8 mouse cellular contexts compared by ENCODE assay signal in genomic region chr9:109098969-109099368, GRCm38 (mm10). TPM values are rescaled to one million over a fixed set of nuclear protein-coding genes. Genes with fewer than 3 reads are reported as not detected.
DNase-seq lines count a peak whose midpoint lies in the region; ATAC-seq and TF ChIP-seq lines count a peak whose summit lies in the region.

No protein-coding gene starts in this region.

- DNase-seq in forebrain, embryonic 10.5 days (ENCODE audit: extremely low spot score, low spot score): no peak
- no peak for DNase-seq in forebrain, embryonic 11.5 days (ENCODE audit: low spot score)
- peak; percentile 65 for DNase-seq in forebrain, embryonic 14.5 days (ENCODE audit: low spot score)
- DNase-seq in hindbrain, postnatal 0 days (ENCODE audit: low spot score): peak; percentile 73
- DNase-seq in spleen, adult 18-20 months: no peak

- 75% methylated on average over 6 of the region's 6 CpGs for WGBS in forebrain, embryonic 10.5 days
- WGBS in forebrain, embryonic 11.5 days: 73% methylated on average over 6 of the region's 6 CpGs
- 55% methylated on average over 6 of the region's 6 CpGs for WGBS in forebrain, embryonic 14.5 days
- WGBS in hindbrain, postnatal 0 days: 23% methylated on average over 6 of the region's 6 CpGs
- 57% methylated on average over 5 of the region's 6 CpGs for WGBS in limb, embryonic 12.5 days
- WGBS in midbrain, embryonic 15.5 days: 51% methylated on average over 6 of the region's 6 CpGs

- no peak overlapping the region for H3K4me2 ChIP-seq in forebrain, embryonic 11.5 days (ENCODE audit: low read depth, low read length, severe bottlenecking)
- peak overlapping the region; percentile 74 for H3K4me2 ChIP-seq in forebrain, embryonic 14.5 days (ENCODE audit: low read length)
- peak overlapping the region; percentile 70 for H3K4me2 ChIP-seq in hindbrain, postnatal 0 days (ENCODE audit: low read depth, low read length)
- peak overlapping the region; percentile 93 for H3K4me2 ChIP-seq in limb, embryonic 12.5 days
- H3K4me2 ChIP-seq in midbrain, embryonic 15.5 days: peak overlapping the region; percentile 85

- H3K9me3 ChIP-seq in forebrain, embryonic 10.5 days: no peaks in the 10 kb centered on the region
- no peaks in the 10 kb centered on the region for H3K9me3 ChIP-seq in forebrain, embryonic 11.5 days (ENCODE audit: control insufficient read depth, low read length)
- no peaks in the 10 kb centered on the region for H3K9me3 ChIP-seq in forebrain, embryonic 14.5 days (replicated peaks; ENCODE audit: control insufficient read depth, low read length)
- H3K9me3 ChIP-seq in hindbrain, postnatal 0 days (ENCODE audit: low read length): no peaks in the 10 kb centered on the region
- no peaks in the 10 kb centered on the region for H3K9me3 ChIP-seq in limb, embryonic 12.5 days
- no peaks in the 10 kb centered on the region for H3K9me3 ChIP-seq in midbrain, embryonic 15.5 days

- H3K27ac ChIP-seq in forebrain, embryonic 10.5 days: peak overlapping the region; percentile 60; the same call in 1 of the 2 replicates
- no peak overlapping the region for H3K27ac ChIP-seq in forebrain, embryonic 11.5 days (ENCODE audit: low read depth, low read length)
- H3K27ac ChIP-seq in forebrain, embryonic 14.5 days (ENCODE audit: low read depth, low read length): peak overlapping the region; percentile 100; the same call in 1 of the 2 replicates
- H3K27ac ChIP-seq in hindbrain, postnatal 0 days: peak overlapping the region; percentile 99
- H3K27ac ChIP-seq in limb, embryonic 12.5 days: peak overlapping the region; percentile 100
- peak overlapping the region; percentile 99 for H3K27ac ChIP-seq in midbrain, embryonic 15.5 days

- peaks cover 59% of the 10 kb centered on the region for H3K36me3 ChIP-seq in forebrain, embryonic 10.5 days (replicated peaks)
- peaks cover 8% of the 10 kb centered on the region for H3K36me3 ChIP-seq in forebrain, embryonic 11.5 days (ENCODE audit: control insufficient read depth, insufficient read depth, low read length)
- H3K36me3 ChIP-seq in forebrain, embryonic 14.5 days (ENCODE audit: control insufficient read depth, insufficient read depth, low read length): peaks cover 48% of the 10 kb centered on the region
- peaks cover 9% of the 10 kb centered on the region; the same call in 1 of the 2 replicates for H3K36me3 ChIP-seq in hindbrain, postnatal 0 days (ENCODE audit: insufficient read depth, low read length)
- H3K36me3 ChIP-seq in limb, embryonic 12.5 days: peaks cover 51% of the 10 kb centered on the region
- peaks cover 11% of the 10 kb centered on the region; the same call in 1 of the 2 replicates for H3K36me3 ChIP-seq in midbrain, embryonic 15.5 days (replicated peaks)

- peak overlapping the region; percentile 83; the same call in 1 of the 2 replicates for H3K4me3 ChIP-seq in forebrain, embryonic 10.5 days
- H3K4me3 ChIP-seq in forebrain, embryonic 11.5 days (ENCODE audit: low read depth, low read length): no peak overlapping the region
- peak overlapping the region; percentile 75; the same call in 1 of the 2 replicates for H3K4me3 ChIP-seq in forebrain, embryonic 14.5 days (ENCODE audit: low read depth, low read length)
- no peak overlapping the region for H3K4me3 ChIP-seq in hindbrain, postnatal 0 days (ENCODE audit: low read length)
- peak overlapping the region; percentile 11; the same call in 1 of the 2 replicates for H3K4me3 ChIP-seq in limb, embryonic 12.5 days (replicated peaks)
- H3K4me3 ChIP-seq in midbrain, embryonic 15.5 days: no peak overlapping the region; the same call in 1 of the 2 replicates

- peaks cover 46% of the 10 kb centered on the region for H3K4me1 ChIP-seq in forebrain, embryonic 10.5 days
- peaks cover 27% of the 10 kb centered on the region for H3K4me1 ChIP-seq in forebrain, embryonic 11.5 days (replicated peaks; ENCODE audit: control insufficient read depth, insufficient read depth, low read length)
- H3K4me1 ChIP-seq in forebrain, embryonic 14.5 days (ENCODE audit: control insufficient read depth, insufficient read depth, low read length): peaks cover 31% of the 10 kb centered on the region
- peaks cover 18% of the 10 kb centered on the region; the same call in 1 of the 2 replicates for H3K4me1 ChIP-seq in hindbrain, postnatal 0 days (ENCODE audit: insufficient read depth, low read length)
- peaks cover 45% of the 10 kb centered on the region for H3K4me1 ChIP-seq in limb, embryonic 12.5 days (replicated peaks)
- H3K4me1 ChIP-seq in midbrain, embryonic 15.5 days: peaks cover 45% of the 10 kb centered on the region

- TF ChIP-seq CTCF in hindbrain, postnatal 0 days (IDR thresholded peaks at IDR 0.05; ENCODE audit: low read depth): no peak

- H3K27me3 ChIP-seq in forebrain, embryonic 10.5 days (ENCODE audit: poor library complexity, severe bottlenecking): no peaks in the 10 kb centered on the region
- H3K27me3 ChIP-seq in forebrain, embryonic 11.5 days (ENCODE audit: control insufficient read depth, insufficient read depth, low read length): no peaks in the 10 kb centered on the region
- H3K27me3 ChIP-seq in forebrain, embryonic 14.5 days (replicated peaks; ENCODE audit: control insufficient read depth, insufficient read depth, low read length): no peaks in the 10 kb centered on the region
- H3K27me3 ChIP-seq in hindbrain, postnatal 0 days (ENCODE audit: insufficient read depth, low read length): no peaks in the 10 kb centered on the region
- no peaks in the 10 kb centered on the region for H3K27me3 ChIP-seq in limb, embryonic 12.5 days
- no peaks in the 10 kb centered on the region for H3K27me3 ChIP-seq in midbrain, embryonic 15.5 days (replicated peaks)

- ATAC-seq in forebrain, embryonic 11.5 days (replicated peaks; ENCODE audit: low FRiP score): no peak
- ATAC-seq in forebrain, embryonic 14.5 days: no peak
- no peak for ATAC-seq in hindbrain, postnatal 0 days
- no peak for ATAC-seq in limb, embryonic 12.5 days (ENCODE audit: insufficient number of reproducible peaks, insufficient read depth, low FRiP score, low TSS enrichment, low read depth)
- ATAC-seq in midbrain, embryonic 15.5 days (replicated peaks): no peak
- no peak for ATAC-seq in megakaryocyte, adult 5-6 weeks (ENCODE audit: poor library complexity, severe bottlenecking)

- H3K9ac ChIP-seq in forebrain, embryonic 11.5 days (ENCODE audit: low read length): no peak overlapping the region; the same call in 1 of the 2 replicates
- peak overlapping the region; percentile 99; the same call in 1 of the 2 replicates for H3K9ac ChIP-seq in forebrain, embryonic 14.5 days (ENCODE audit: low read length)
- H3K9ac ChIP-seq in hindbrain, postnatal 0 days (replicated peaks; ENCODE audit: low read length): no peak overlapping the region
- peak overlapping the region; percentile 42 for H3K9ac ChIP-seq in limb, embryonic 12.5 days (replicated peaks)
- H3K9ac ChIP-seq in midbrain, embryonic 15.5 days: peak overlapping the region; percentile 2; the same call in 1 of the 2 replicates

RNA-seq across cellular contexts. Expression of gene Plxnb1, which starts 3.8 kb away (rescaled TPM):
- 27.0 and 28.9 TPM in 2 replicates for polyA plus RNA-seq in forebrain, embryonic 10.5 days (2016; fragmentation: Nextera tagmentation; extraction: Ambion mirVana)
- polyA plus RNA-seq in forebrain, embryonic 11.5 days (2014; fragmentation: Nextera tagmentation; extraction: Ambion mirVana): 27.3 and 28.3 TPM in 2 replicates
- polyA plus RNA-seq in forebrain, embryonic 14.5 days (2014; fragmentation: Nextera tagmentation; extraction: Ambion mirVana): 13.9 and 15.7 TPM in 2 replicates
- 82.3 and 84.4 TPM in 2 replicates for total RNA-seq in hindbrain, postnatal 0 days (2014; rRNA removed)
- 8.7 and 11.2 TPM in 2 replicates for polyA plus RNA-seq in hindbrain, postnatal 0 days (2015; fragmentation: Nextera tagmentation; extraction: Ambion mirVana)
- 22.2 and 25.7 TPM in 2 replicates for polyA plus RNA-seq in limb, embryonic 12.5 days (2016; fragmentation: Nextera tagmentation; extraction: Ambion mirVana)
- polyA plus RNA-seq in midbrain, embryonic 15.5 days (2015; fragmentation: Nextera tagmentation; extraction: Ambion mirVana): 25.5 and 27.3 TPM in 2 replicates
- 0.11 TPM in 1 of 2 replicates, not detected in the other for total RNA-seq in megakaryocyte, adult 5-6 weeks (2015)
- total RNA-seq in megakaryocyte, adult 5-6 weeks (2017): 0.04 TPM in 1 of 2 replicates, not detected in the other

RNA-seq across cellular contexts. Expression of gene Tma7, which starts 16.6 kb away (rescaled TPM):
- polyA plus RNA-seq in forebrain, embryonic 10.5 days (2016; fragmentation: Nextera tagmentation; extraction: Ambion mirVana): 793 and 804 TPM in 2 replicates
- 671 and 746 TPM in 2 replicates for polyA plus RNA-seq in forebrain, embryonic 11.5 days (2014; fragmentation: Nextera tagmentation; extraction: Ambion mirVana)
- polyA plus RNA-seq in forebrain, embryonic 14.5 days (2014; fragmentation: Nextera tagmentation; extraction: Ambion mirVana): 652 and 758 TPM in 2 replicates
- 56.2 and 73.8 TPM in 2 replicates for total RNA-seq in hindbrain, postnatal 0 days (2014; rRNA removed)
- 764 and 779 TPM in 2 replicates for polyA plus RNA-seq in hindbrain, postnatal 0 days (2015; fragmentation: Nextera tagmentation; extraction: Ambion mirVana)
- 840 and 867 TPM in 2 replicates for polyA plus RNA-seq in limb, embryonic 12.5 days (2016; fragmentation: Nextera tagmentation; extraction: Ambion mirVana)
- 607 and 639 TPM in 2 replicates for polyA plus RNA-seq in midbrain, embryonic 15.5 days (2015; fragmentation: Nextera tagmentation; extraction: Ambion mirVana)
- total RNA-seq in megakaryocyte, adult 5-6 weeks (2015): 367 and 406 TPM in 2 replicates
- total RNA-seq in megakaryocyte, adult 5-6 weeks (2017): 109 and 136 TPM in 2 replicates

RNA-seq across cellular contexts. Expression of gene Ccdc51, which starts 16.7 kb away (rescaled TPM):
- polyA plus RNA-seq in forebrain, embryonic 10.5 days (2016; fragmentation: Nextera tagmentation; extraction: Ambion mirVana): 13.3 and 14.7 TPM in 2 replicates
- polyA plus RNA-seq in forebrain, embryonic 11.5 days (2014; fragmentation: Nextera tagmentation; extraction: Ambion mirVana): 13.2 and 17.4 TPM in 2 replicates
- 19.4 and 21.2 TPM in 2 replicates for polyA plus RNA-seq in forebrain, embryonic 14.5 days (2014; fragmentation: Nextera tagmentation; extraction: Ambion mirVana)
- 7.8 and 8.4 TPM in 2 replicates for total RNA-seq in hindbrain, postnatal 0 days (2014; rRNA removed)
- 5.1 and 6.7 TPM in 2 replicates for polyA plus RNA-seq in hindbrain, postnatal 0 days (2015; fragmentation: Nextera tagmentation; extraction: Ambion mirVana)
- 12.8 and 13.9 TPM in 2 replicates for polyA plus RNA-seq in limb, embryonic 12.5 days (2016; fragmentation: Nextera tagmentation; extraction: Ambion mirVana)
- 14.3 and 16.8 TPM in 2 replicates for polyA plus RNA-seq in midbrain, embryonic 15.5 days (2015; fragmentation: Nextera tagmentation; extraction: Ambion mirVana)
- total RNA-seq in megakaryocyte, adult 5-6 weeks (2015): 4.7 and 6.0 TPM in 2 replicates
- 6.7 and 11.0 TPM in 2 replicates for total RNA-seq in megakaryocyte, adult 5-6 weeks (2017)

RNA-seq across cellular contexts. Expression of gene Atrip, which starts 25.0 kb away (rescaled TPM):
- polyA plus RNA-seq in forebrain, embryonic 10.5 days (2016; fragmentation: Nextera tagmentation; extraction: Ambion mirVana): 34.9 and 35.0 TPM in 2 replicates
- 28.1 and 32.1 TPM in 2 replicates for polyA plus RNA-seq in forebrain, embryonic 11.5 days (2014; fragmentation: Nextera tagmentation; extraction: Ambion mirVana)
- polyA plus RNA-seq in forebrain, embryonic 14.5 days (2014; fragmentation: Nextera tagmentation; extraction: Ambion mirVana): 27.3 and 29.6 TPM in 2 replicates
- 39.5 and 52.3 TPM in 2 replicates for total RNA-seq in hindbrain, postnatal 0 days (2014; rRNA removed)
- polyA plus RNA-seq in hindbrain, postnatal 0 days (2015; fragmentation: Nextera tagmentation; extraction: Ambion mirVana): 30.6 and 32.2 TPM in 2 replicates
- polyA plus RNA-seq in limb, embryonic 12.5 days (2016; fragmentation: Nextera tagmentation; extraction: Ambion mirVana): 31.6 and 33.4 TPM in 2 replicates
- 35.2 and 35.6 TPM in 2 replicates for polyA plus RNA-seq in midbrain, embryonic 15.5 days (2015; fragmentation: Nextera tagmentation; extraction: Ambion mirVana)
- total RNA-seq in megakaryocyte, adult 5-6 weeks (2015): 7.2 and 9.5 TPM in 2 replicates
- total RNA-seq in megakaryocyte, adult 5-6 weeks (2017): 9.7 and 10.2 TPM in 2 replicates

RNA-seq across cellular contexts. Expression of gene Trex1, which starts 39.4 kb away (rescaled TPM):
- 7.6 and 9.1 TPM in 2 replicates for polyA plus RNA-seq in forebrain, embryonic 10.5 days (2016; fragmentation: Nextera tagmentation; extraction: Ambion mirVana)
- polyA plus RNA-seq in forebrain, embryonic 11.5 days (2014; fragmentation: Nextera tagmentation; extraction: Ambion mirVana): 5.9 and 8.2 TPM in 2 replicates
- polyA plus RNA-seq in forebrain, embryonic 14.5 days (2014; fragmentation: Nextera tagmentation; extraction: Ambion mirVana): 11.1 and 11.9 TPM in 2 replicates
- 20.1 and 32.6 TPM in 2 replicates for total RNA-seq in hindbrain, postnatal 0 days (2014; rRNA removed)
- 14.3 and 14.4 TPM in 2 replicates for polyA plus RNA-seq in hindbrain, postnatal 0 days (2015; fragmentation: Nextera tagmentation; extraction: Ambion mirVana)
- polyA plus RNA-seq in limb, embryonic 12.5 days (2016; fragmentation: Nextera tagmentation; extraction: Ambion mirVana): 7.1 and 7.5 TPM in 2 replicates
- 18.0 TPM in 2 replicates for polyA plus RNA-seq in midbrain, embryonic 15.5 days (2015; fragmentation: Nextera tagmentation; extraction: Ambion mirVana)
- total RNA-seq in megakaryocyte, adult 5-6 weeks (2015): 119 and 124 TPM in 2 replicates
- total RNA-seq in megakaryocyte, adult 5-6 weeks (2017): 68.7 and 87.5 TPM in 2 replicates

Comparison
In these comparisons a context has a peak if more than half of its experiments do, and no peak if none do; other contexts are left out.
1. DNase-seq: peak in forebrain, embryonic 14.5 days (single experiment) and hindbrain, postnatal 0 days (single experiment); none in forebrain, embryonic 10.5 days (single experiment), forebrain, embryonic 11.5 days (single experiment) and spleen, adult 18-20 months (0 of 2).
2. H3K4me3 ChIP-seq: peak in forebrain, embryonic 10.5 days (single experiment), forebrain, embryonic 14.5 days (single experiment) and limb, embryonic 12.5 days (single experiment); none in forebrain, embryonic 11.5 days (single experiment), hindbrain, postnatal 0 days (single experiment) and midbrain, embryonic 15.5 days (single experiment).
3. H3K9ac ChIP-seq: peak in forebrain, embryonic 14.5 days (single experiment), limb, embryonic 12.5 days (single experiment) and midbrain, embryonic 15.5 days (single experiment); none in forebrain, embryonic 11.5 days (single experiment) and hindbrain, postnatal 0 days (single experiment).